Mouse (Mus musculus): ENCODE results near the gene Pdlim5. TPM values are rescaled to one million over a fixed set of nuclear protein-coding genes. Genes with fewer than 3 reads are reported as not detected.

Gene Pdlim5
- polyA plus RNA-seq, 1 experiment from 2014 or later: 28.9 TPM

- Histone ChIP-seq H3K9me3 (ENCODE audit: control insufficient read depth, low read length) (no peaks in the 10 kb centered on the region), H3K27me3 (ENCODE audit: control insufficient read depth, insufficient read depth, low read length) (no peaks in the 10 kb centered on the region), H3K4me2 (replicated peaks; ENCODE audit: low read depth) (no peak overlapping the region), H3K36me3 (ENCODE audit: control insufficient read depth, insufficient read depth, low read length) (no peaks in the 10 kb centered on the region), H3K4me3 (ENCODE audit: low read depth, low read length) (no peak overlapping the region), H3K4me1 (replicated peaks; ENCODE audit: control insufficient read depth, insufficient read depth) (no peaks in the 10 kb centered on the region), H3K9ac (ENCODE audit: low read length) (no peak overlapping the region), H3K27ac (replicated peaks) (no peak overlapping the region)
- 54% methylated on average over 2 of the region's 2 CpGs for WGBS
- TF ChIP-seq EP300 (optimal IDR thresholded peaks at IDR 0.05) (no peak), CTCF (IDR thresholded peaks at IDR 0.05; ENCODE audit: low read depth) (no peak)
- ATAC-seq (ENCODE audit: low FRiP score, low TSS enrichment): no peak
- no peak for DNase-seq (ENCODE audit: low spot score)
These were observed 79.3 kb downstream of the Pdlim5 start for GRCm38 (mm10) chr3:142316138-142316740.

GRCm38 (mm10) chr3:142311075-142311474, 84.4 kb downstream of the Pdlim5 start:
- H3K27me3 ChIP-seq (ENCODE audit: control insufficient read depth, insufficient read depth, low read length): no peaks in the 10 kb centered on the region
- H3K4me3 ChIP-seq (ENCODE audit: low read depth, low read length): no peak overlapping the region
- 48% methylated on average over 2 of the region's 2 CpGs for WGBS
- TF ChIP-seq CTCF (IDR thresholded peaks at IDR 0.05; ENCODE audit: low read depth) (no peak), EP300 (optimal IDR thresholded peaks at IDR 0.05) (no peak)
- no peak overlapping the region for H3K4me2 ChIP-seq (replicated peaks; ENCODE audit: low read depth)
- no peak overlapping the region for H3K27ac ChIP-seq (replicated peaks)
- H3K36me3 ChIP-seq (ENCODE audit: control insufficient read depth, insufficient read depth, low read length): no peaks in the 10 kb centered on the region
- DNase-seq (ENCODE audit: low spot score): no peak
- no peaks in the 10 kb centered on the region for H3K4me1 ChIP-seq (replicated peaks; ENCODE audit: control insufficient read depth, insufficient read depth)
- no peaks in the 10 kb centered on the region for H3K9me3 ChIP-seq (ENCODE audit: control insufficient read depth, low read length)
- no peak overlapping the region for H3K9ac ChIP-seq (ENCODE audit: low read length)
- no peak for ATAC-seq (ENCODE audit: low FRiP score, low TSS enrichment)

GRCm38 (mm10) chr3:142310446-142310845, 85.0 kb downstream of the Pdlim5 start:
- 24% methylated on average over 2 of the region's 2 CpGs for WGBS

GRCm38 (mm10) chr3:142295287-142295676, 100.2 kb downstream of the Pdlim5 start:
- Histone ChIP-seq H3K27me3 (ENCODE audit: control insufficient read depth, insufficient read depth, low read length) (no peaks in the 10 kb centered on the region), H3K27ac (replicated peaks) (peak overlapping the region; percentile 63; the same call in 1 of the 2 replicates), H3K9ac (ENCODE audit: low read length) (no peak overlapping the region), H3K4me2 (replicated peaks; ENCODE audit: low read depth) (no peak overlapping the region), H3K4me1 (replicated peaks; ENCODE audit: control insufficient read depth, insufficient read depth) (no peaks in the 10 kb centered on the region), H3K9me3 (ENCODE audit: control insufficient read depth, low read length) (no peaks in the 10 kb centered on the region), H3K36me3 (ENCODE audit: control insufficient read depth, insufficient read depth, low read length) (0 out of 2 replicates have a peak, but pooled peaks cover 2% of the 10 kb centered on the region), H3K4me3 (ENCODE audit: low read depth, low read length) (no peak overlapping the region)
- 82% methylated on average over 7 of the region's 7 CpGs for WGBS
- no peak for DNase-seq (ENCODE audit: low spot score)
- TF ChIP-seq CTCF (IDR thresholded peaks at IDR 0.05; ENCODE audit: low read depth) (no peak), EP300 (optimal IDR thresholded peaks at IDR 0.05) (no peak)
- ATAC-seq (ENCODE audit: low FRiP score, low TSS enrichment): peak; percentile 51; the same call in 1 of the 2 replicates

More at GRCm38 (mm10) chr3:142310446-142310845, 85.0 kb downstream of the Pdlim5 start:
- Histone ChIP-seq H3K9me3 (ENCODE audit: control insufficient read depth, low read length) (no peaks in the 10 kb centered on the region), H3K4me2 (replicated peaks; ENCODE audit: low read depth) (no peak overlapping the region), H3K4me1 (replicated peaks; ENCODE audit: control insufficient read depth, insufficient read depth) (no peaks in the 10 kb centered on the region), H3K27me3 (ENCODE audit: control insufficient read depth, insufficient read depth, low read length) (no peaks in the 10 kb centered on the region), H3K27ac (replicated peaks) (no peak overlapping the region), H3K9ac (ENCODE audit: low read length) (no peak overlapping the region), H3K4me3 (ENCODE audit: low read depth, low read length) (no peak overlapping the region), H3K36me3 (ENCODE audit: control insufficient read depth, insufficient read depth, low read length) (no peaks in the 10 kb centered on the region)
- TF ChIP-seq EP300 (optimal IDR thresholded peaks at IDR 0.05) (no peak), CTCF (IDR thresholded peaks at IDR 0.05; ENCODE audit: low read depth) (no peak)
- no peak for ATAC-seq (ENCODE audit: low FRiP score, low TSS enrichment)
- DNase-seq (ENCODE audit: low spot score): no peak

GRCm38 (mm10) chr3:142294616-142295286, 100.7 kb downstream of the Pdlim5 start:
- 18% methylated on average over 7 of the region's 7 CpGs for WGBS
- DNase-seq (ENCODE audit: low spot score): no peak

GRCm38 (mm10) chr3:142293561-142293960, 101.9 kb downstream of the Pdlim5 start:
- no peak overlapping the region for H3K4me2 ChIP-seq (replicated peaks; ENCODE audit: low read depth)
- TF ChIP-seq CTCF (IDR thresholded peaks at IDR 0.05; ENCODE audit: low read depth) (no peak), EP300 (optimal IDR thresholded peaks at IDR 0.05) (no peak)
- no peaks in the 10 kb centered on the region for H3K9me3 ChIP-seq (ENCODE audit: control insufficient read depth, low read length)
- DNase-seq (ENCODE audit: low spot score) (no peak), ATAC-seq (ENCODE audit: low FRiP score, low TSS enrichment) (no peak)
- H3K9ac ChIP-seq (ENCODE audit: low read length): no peak overlapping the region
- 85% methylated on average over 7 of the region's 7 CpGs for WGBS
- H3K4me1 ChIP-seq (replicated peaks; ENCODE audit: control insufficient read depth, insufficient read depth): no peaks in the 10 kb centered on the region
- 0 out of 2 replicates have a peak, but pooled peaks cover 2% of the 10 kb centered on the region for H3K36me3 ChIP-seq (ENCODE audit: control insufficient read depth, insufficient read depth, low read length)
- no peaks in the 10 kb centered on the region for H3K27me3 ChIP-seq (ENCODE audit: control insufficient read depth, insufficient read depth, low read length)
- H3K27ac ChIP-seq (replicated peaks): no peak overlapping the region
- H3K4me3 ChIP-seq (ENCODE audit: low read depth, low read length): no peak overlapping the region

More at GRCm38 (mm10) chr3:142294616-142295286, 100.7 kb downstream of the Pdlim5 start:
- ATAC-seq (ENCODE audit: low FRiP score, low TSS enrichment): peak; percentile 79
- Histone ChIP-seq H3K36me3 (ENCODE audit: control insufficient read depth, insufficient read depth, low read length) (0 out of 2 replicates have a peak, but pooled peaks cover 2% of the 10 kb centered on the region), H3K27me3 (ENCODE audit: control insufficient read depth, insufficient read depth, low read length) (no peaks in the 10 kb centered on the region), H3K9me3 (ENCODE audit: control insufficient read depth, low read length) (no peaks in the 10 kb centered on the region), H3K4me1 (replicated peaks; ENCODE audit: control insufficient read depth, insufficient read depth) (no peaks in the 10 kb centered on the region), H3K4me3 (ENCODE audit: low read depth, low read length) (no peak overlapping the region), H3K9ac (ENCODE audit: low read length) (no peak overlapping the region), H3K4me2 (replicated peaks; ENCODE audit: low read depth) (no peak overlapping the region), H3K27ac (replicated peaks) (no peak overlapping the region; the same call in 1 of the 2 replicates)
- TF ChIP-seq CTCF (IDR thresholded peaks at IDR 0.05; ENCODE audit: low read depth) (peak; percentile 92), EP300 (optimal IDR thresholded peaks at IDR 0.05) (no peak)

All from stomach, postnatal 0 days (tissue).